Mouse (Mus musculus) bone marrow, adult 2 months (tissue): ENCODE results near the gene Pmel.

Experiments used
- CTCF ChIP-seq: fragments of 200-500 bp; IDR thresholded peaks from 2 replicates; pipeline ENCODE4 v1.5.1; 2011; ENCODE audit warnings: low read length, control low read depth; ENCODE audit not compliant: control insufficient read depth, insufficient read depth
- POLR2A ChIP-seq: fragments of 200-500 bp; IDR thresholded peaks from 2 replicates; pipeline ENCODE4 v1.6.1; 2011; ENCODE audit warnings: low read depth, mild to moderate bottlenecking, control low read depth, low read length, borderline replicate concordance; ENCODE audit not compliant: control insufficient read depth

DNA sequence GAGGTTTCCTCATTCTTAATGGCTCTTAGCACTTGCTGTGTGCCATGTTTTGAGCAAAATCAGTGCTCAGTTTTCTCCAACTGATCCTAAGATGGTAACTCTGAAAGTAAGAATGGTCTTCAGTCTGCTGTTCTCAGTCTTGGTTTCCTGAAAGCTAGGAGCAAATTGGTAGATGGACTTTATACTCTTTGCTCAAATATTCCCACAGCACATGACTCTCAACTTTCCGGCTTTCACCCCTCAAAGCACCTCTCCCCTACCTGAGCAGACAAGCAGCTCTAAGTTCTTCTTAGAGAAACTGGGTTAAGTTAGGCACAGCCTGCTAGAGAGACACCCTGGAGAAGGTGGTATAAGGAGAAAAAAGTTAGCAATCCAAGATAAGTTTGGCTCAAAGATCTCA, 47.3 kb upstream of the Pmel start:
- TF ChIP-seq CTCF, result no peak
- no peak for TF ChIP-seq POLR2A
